Mouse (Mus musculus): Measurements from ENCODE around the gene A930017K11Rik.

Gene A930017K11Rik

DNA sequence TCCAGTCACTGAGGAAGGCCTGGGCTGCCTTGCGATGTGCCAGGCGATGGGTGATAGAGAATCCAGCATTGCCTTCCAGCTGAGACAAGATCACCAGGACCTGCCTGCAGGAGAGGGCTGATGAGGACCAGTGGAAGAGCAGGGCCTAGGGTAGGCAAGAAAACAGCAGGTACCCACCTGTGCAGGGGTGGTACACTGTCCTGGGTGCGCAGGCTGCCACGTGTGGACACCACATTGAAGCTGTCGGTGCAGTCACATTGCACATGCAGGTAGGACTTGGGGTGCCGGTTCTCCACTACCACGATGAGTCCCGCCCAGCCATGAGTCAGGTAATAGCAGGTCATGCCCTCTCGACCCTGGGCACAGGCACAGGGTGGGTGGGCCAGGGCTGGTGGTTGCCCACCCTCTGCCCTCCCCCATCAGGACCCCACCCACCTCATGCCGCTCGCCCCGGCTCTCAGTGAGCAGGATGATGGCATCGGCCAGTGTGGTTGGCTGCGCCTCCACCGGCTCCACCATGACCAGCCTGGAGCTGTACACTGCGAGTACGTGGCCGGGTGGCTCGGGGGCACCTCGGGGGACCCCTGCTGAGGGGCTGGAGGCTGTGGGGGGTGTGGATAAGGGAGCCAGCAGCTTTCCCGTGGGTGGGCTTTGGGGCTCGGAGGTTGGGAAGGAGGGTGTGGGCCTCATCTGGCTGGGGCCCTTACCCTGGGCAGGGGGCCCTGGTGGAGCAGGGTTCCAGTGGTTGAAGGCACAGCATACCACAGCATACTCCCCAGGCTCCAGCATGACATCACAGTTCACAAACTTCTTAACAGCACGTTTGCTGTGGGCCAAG is 7.5 kb upstream of the A930017K11Rik start:
- DNase-seq (ENCODE audit: extremely low read depth, insufficient read length, low spot score), result no peak

DNA sequence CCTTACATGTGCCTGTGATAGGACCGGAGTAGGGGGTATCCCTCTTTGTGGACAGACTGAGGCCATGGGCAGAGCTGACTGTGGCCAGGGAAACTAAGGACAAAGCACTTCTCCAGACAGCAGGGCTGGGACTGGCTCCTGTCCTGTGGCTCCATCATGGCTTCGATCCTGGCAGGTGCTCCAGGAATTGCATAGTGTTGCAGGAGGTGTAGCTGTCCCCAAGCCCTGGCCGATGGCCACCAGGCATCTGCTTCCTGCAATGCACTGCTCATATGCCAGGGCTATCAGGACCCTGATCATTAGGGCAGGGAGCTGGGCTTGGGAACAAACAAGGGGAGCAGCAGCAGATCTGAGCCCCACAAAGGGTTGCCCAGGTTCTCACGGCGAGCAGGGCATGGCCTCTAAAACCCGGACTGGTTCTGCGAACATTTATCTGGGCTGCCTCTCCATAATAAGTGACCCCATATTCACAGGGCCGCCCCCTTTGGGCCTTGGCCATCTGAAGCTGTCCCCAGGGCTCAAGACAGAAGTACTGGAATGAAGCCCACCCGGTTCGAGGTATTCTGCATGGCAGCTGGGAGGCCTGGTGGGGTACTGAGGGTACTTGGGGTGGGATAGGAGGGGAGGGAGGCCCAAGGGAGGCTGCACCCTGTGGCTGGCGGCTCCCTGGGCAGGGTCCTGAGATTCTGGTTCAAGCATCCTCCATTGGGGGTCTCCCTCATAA is 6.6 kb upstream of the A930017K11Rik start:
- no peak for DNase-seq (ENCODE audit: extremely low read depth, insufficient read length, low spot score)

DNA sequence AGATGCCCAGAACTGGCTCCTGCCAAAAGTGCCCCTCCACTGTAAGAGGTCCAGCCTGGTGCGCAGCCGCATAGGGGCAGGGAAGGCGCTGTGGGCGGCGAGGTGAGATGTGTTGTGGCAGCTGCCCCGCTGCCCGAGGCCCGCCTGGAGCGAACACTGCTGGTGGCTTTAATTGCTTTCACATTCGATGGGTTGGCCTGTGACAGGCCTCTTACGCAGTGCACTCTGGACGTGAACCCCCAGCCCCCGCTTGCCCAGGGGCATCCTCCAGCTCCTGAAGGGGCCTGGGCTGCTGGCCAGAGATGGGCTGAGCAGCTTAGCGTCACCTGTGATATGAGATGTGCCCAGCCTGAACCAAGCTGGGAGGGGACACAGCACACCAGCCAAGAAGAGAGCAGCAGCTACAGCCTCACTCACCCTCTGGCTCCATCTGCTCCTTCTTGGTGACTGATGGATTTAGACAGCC is 5.3 kb upstream of the A930017K11Rik start:
- DNase-seq (ENCODE audit: extremely low read depth, insufficient read length, low spot score), result no peak

DNA sequence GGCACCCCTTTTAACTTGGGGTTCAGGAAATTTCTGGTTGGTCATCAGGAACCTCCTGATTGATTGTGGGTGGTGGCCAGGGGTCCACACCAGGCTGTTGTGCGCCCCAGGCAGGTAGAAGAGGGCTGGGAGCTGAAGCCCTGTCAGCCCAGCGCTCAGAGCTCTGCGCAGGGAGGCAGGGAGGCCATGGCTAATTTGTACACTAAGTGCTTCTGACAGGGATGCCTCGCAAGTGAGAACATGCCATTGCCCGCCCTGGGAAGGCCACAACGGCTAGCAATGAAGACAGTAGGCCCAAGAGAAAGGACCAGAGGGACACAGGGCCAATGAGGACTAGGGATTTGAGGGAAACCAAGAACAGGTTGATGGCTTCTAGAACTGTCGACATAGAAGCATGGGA is 4.3 kb upstream of the A930017K11Rik start:
- DNase-seq (ENCODE audit: extremely low read depth, insufficient read length, low spot score), result no peak

DNA sequence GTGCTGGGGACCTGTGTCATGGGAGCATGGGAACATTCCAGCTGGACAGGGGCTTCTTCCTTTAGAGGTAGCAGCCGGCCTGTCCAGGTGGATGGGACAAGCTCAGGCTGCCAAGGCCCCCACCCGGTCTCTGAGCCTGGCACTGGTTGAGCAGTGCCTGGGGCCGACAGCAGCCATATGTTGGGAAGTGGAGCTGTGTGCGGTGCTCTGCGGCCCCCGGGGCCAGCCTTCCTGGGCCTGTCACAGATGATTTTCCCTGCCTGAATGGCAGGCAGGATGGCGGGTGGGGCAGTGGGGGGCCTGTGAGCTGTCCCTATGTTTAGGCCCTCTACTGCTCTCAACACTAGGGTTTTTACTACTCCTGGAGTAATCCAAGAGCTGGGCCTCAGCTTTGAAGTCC is 3.8 kb upstream of the A930017K11Rik start:
- DNase-seq (ENCODE audit: extremely low read depth, insufficient read length, low spot score), result no peak

DNA sequence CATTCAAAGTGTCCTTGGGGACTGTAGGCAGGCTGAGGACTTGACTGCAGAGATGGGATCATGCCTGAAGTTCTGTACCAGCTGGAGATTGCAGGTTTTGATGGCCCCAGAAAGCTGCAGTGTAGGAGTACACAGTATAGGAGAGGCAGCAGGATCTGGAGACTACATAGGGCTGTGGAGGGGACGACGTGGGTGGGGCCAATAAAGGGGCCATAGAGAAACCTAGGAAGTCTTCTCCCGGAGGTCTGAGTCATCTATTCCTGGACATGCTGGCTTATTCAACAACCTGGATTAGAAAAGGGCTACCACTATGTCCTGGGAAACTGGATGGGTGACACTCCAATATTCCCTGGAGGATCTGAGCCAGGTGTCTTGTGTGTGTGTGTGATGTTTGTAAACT is 3.4 kb upstream of the A930017K11Rik start:
- no peak for DNase-seq (ENCODE audit: extremely low read depth, insufficient read length, low spot score)

DNA sequence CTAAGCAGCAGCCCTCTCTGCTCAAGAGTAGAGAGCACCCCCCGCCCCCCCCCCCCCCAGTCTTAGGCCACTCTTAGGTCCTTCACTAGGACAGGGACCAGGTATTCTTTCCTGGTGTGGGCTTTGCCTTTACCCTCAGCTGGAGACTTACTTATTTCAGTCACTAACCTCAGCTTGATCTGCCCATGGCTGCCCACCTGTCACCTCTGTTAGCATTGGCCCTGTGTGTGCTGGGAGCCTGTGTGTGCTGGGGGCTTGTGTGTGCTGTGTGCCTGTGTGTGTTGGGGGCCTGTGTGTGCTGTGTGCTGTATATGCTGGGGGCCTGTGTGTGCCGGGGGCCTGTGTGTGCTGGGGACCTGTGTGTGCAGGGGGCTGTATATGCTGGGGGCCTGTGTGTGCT is 2.3 kb upstream of the A930017K11Rik start:
- no peak for DNase-seq (ENCODE audit: extremely low read depth, insufficient read length, low spot score)

DNA sequence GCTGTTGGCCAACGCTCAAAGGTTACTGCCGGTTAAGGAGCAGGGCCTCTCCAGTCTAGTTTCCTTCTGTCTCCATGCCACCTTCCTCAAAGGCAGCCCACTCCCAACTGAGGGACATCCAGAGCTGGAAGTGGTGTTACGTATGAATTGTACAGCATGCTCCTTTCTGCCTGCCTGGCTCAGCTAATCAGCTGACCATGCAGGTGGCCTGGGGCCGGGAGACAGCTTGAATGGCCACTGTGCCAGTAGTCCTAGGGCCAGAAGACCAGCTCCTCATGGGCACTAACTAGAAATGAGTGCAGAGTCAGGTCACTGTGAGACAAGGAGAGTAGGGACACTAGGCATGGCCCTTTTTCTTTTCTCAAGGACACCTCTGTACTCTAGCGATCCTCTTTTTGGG is 796 bp upstream of the A930017K11Rik start:
- no peak for DNase-seq (ENCODE audit: extremely low read depth, insufficient read length, low spot score)

DNA sequence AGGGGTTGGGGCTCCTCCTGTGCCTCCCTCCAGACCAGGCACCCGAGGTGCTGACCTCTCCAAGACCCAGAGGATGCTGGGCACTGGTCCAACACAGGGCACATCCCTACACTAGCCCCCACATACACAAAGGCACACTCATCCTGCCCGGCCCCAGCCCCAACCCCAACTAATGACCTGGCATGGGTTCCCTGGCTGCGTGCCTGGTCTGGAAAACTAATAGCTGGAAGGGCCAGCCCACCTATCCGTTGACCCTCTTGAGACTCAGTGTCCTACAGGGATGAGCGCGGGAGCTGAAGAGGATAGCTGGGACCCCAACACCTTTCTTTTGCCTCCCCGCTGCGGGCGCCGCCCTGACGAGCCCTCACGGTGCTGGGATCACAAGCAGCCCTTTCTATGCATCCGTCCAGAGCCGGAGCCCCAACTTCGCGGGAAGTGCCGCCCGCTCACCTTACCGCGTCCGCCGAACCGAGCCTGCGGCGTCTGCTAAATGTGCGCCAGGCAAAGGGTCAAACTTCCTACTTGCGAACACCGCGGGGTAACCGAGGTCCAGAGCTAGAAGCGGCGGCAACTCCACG is 1.1 kb downstream of the A930017K11Rik start:
- no peak for DNase-seq (ENCODE audit: extremely low read depth, insufficient read length, low spot score)

DNA sequence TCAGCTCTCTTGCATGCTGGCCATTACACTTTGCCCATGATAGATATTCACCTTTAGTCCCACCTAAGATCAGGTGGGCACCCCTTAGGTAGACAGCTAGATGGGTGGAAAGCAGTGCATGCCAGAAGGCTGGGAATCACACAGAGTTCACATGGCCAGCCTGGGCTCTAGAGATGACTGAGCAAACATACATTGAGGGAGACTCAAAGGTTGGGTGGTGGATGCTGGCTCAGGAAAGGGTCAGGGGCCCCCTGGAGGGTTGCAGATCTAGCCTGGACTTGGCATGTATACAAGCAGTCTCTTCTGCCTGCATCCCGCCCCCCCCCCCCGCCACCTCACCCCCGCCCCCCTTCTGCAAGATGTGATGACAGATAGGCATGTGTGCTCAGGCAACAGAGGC is 1.7 kb downstream of the A930017K11Rik start:
- DNase-seq (ENCODE audit: extremely low read depth, insufficient read length, low spot score), result no peak

DNA sequence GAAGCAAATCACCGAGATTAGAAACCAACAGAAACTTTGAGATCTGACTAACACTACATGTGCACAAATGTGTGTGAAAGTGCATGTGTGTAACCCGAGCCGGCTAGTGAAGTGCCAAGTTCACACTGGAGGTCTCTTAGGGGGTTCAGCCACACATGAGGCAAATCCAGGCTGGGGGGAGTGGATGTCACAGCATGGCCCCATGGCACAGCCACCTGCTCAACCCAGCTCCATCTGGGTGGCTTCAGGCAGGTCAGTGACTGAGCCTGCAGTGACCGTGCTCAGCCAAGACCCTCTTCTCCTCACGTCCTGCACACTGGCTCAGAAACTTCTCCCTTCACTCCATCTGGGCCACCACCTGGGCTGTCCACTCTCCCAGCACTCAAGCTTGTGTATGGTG is 2.4 kb downstream of the A930017K11Rik start:
- DNase-seq (ENCODE audit: extremely low read depth, insufficient read length, low spot score), result no peak

DNA sequence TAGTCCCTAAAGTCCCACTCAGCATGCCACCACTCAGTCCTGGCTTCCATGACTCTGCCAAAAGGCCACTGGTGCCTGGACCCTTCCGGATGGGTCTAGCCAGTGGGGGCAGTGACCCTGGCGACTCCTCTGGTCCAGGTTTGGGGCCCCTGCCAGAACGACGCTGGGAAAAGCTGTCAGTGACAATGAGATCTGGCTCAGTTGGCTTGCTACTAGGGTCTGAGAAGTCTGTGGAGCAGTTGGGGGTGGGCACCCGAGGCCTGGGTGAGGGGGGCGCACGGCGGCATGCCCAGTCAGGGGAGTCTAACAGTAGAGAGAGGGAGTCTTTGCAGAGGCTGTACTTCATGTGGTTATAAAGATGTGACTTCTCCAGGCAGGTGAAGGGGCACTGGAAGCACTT is 4.3 kb downstream of the A930017K11Rik start:
- no peak for DNase-seq (ENCODE audit: extremely low read depth, insufficient read length, low spot score)

DNA sequence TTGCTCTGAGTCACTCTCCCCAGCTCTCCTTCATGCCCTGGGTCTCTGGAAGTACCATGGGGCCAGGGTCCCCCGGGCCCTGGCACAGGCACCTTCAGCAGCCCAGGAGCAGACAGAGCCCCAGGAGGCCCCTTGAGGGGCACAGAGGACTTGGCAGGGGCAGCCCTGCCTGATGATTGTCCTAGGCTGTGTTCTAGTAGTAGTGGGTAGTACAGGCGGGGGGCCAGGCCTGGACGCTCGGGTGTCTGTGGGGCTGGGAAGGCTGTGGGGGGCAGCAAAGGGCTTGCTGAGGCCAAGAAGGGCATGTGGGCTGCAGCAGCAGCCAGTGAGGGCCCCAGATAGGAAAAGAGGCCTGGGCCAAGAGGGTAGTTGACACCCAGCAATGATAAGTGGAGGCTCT is 4.8 kb downstream of the A930017K11Rik start:
- DNase-seq (ENCODE audit: extremely low read depth, insufficient read length, low spot score), result no peak

DNA sequence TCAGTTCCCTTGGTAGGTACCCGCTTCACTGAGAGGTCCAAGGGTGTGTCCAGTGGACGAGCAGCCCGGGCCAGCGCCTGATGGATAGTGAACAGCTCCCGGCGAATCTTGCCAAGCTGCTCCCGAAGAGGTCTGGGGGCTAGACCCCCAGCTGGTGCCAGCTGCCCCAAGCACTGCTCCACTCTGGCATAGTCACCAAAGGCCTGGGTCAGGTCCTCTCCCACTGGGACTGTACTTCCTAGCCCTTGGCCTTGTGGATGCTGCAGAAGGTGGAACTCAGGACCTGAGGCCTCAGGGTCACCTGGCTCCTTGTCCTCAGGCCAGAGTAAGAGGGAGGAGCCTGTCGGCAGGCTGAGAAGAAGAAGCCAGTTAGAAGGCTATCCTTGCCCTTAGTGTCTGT is 5.5 kb downstream of the A930017K11Rik start:
- DNase-seq (ENCODE audit: extremely low read depth, insufficient read length, low spot score), result no peak

DNA sequence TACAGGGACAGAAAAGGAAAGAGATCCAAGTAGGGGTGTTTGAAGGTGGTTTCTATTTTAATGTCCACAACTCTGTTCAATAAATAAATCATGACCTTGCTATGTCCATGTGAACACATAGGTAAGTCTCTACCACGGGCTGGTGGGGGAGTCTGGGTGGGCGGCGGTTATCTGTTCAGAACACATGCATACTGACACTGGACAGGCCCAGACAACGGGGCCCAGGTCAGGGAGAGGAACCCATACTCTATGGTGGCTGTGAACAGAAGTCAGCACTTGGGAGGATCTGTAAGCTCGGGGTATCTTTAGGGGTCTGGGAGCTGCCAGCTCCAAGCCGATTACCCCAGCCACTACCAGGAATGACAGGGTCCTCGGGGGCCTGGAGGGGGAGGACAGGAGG is 6.0 kb downstream of the A930017K11Rik start:
- DNase-seq (ENCODE audit: extremely low read depth, insufficient read length, low spot score), result no peak

DNA sequence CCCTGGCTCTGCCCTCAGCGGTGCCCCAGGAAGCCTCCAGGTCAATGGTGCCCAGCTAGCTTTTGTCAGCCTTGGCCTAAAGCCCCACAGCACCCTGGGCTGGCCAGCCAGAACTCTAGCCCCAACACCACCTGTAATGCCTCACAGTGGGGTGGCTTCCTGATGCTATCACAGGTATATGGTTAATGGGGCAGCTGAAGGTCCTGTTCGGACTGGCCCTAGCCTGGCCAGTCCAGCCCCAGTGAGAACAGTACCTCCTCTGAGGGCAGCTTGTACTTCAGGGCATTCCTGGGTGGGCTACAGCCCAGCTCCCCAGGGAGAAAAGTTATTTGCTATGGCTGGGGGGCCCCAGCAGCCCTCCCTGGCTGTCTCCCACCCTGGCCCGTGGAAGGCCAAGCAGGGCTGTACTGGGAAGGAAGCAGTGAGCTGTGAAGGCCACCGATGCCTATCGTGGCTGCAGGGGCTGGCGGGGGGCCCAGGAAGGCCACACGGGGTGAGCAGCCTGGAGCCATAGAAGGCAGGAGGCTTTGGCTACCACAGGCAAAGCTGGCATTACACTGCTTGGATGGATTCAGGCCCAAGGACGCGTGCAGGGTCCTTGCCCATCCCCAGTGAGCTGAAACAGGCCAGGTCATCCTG is 6.7 kb downstream of the A930017K11Rik start:
- DNase-seq (ENCODE audit: extremely low read depth, insufficient read length, low spot score), result no peak

DNA sequence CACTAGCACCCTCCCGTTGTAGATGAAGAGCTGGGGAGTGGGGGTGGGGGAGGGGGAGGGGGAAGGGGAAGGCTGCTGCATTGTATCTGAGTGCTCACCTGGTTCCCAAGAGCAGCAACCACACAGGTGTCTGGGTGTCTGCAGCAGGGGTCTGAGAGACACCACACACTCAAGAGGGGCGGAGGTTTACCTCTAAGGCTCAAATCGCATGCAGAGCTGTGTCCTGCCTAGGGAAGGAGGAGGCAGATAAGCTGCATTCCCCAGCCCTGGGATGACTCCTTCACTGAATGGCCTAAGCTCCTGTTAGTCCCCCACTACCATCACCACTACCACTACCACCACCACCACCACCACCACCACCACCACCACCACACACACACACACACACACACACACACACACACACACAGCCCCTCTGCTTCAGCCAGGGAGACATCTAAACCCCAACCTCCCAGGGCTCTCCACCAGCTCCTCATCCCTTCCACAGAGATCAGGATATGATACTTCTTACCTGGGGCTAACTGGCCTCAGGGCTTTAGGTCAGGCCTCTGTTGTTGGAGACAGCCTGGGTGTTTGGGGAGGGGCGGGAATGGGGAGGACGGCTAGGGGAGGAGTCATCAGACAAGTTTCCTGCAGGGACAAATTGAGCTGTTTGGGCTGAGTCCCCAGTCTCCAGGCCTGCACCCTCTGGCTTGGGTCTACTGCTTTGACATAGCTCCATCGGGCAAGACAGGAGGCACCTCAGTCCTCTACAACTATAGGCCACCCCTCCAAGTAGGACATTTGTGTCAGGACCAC is 7.8 kb downstream of the A930017K11Rik start, which contains the start of the genes Pigq and Nhlrc4:
Gene Pigq (minus strand): TSS at position 571 of the 798 bp plus-strand sequence.
Gene Nhlrc4 (minus strand): TSS at position 596 of the 798 bp plus-strand sequence.
- DNase-seq (ENCODE audit: extremely low read depth, insufficient read length, low spot score), result no peak

DNA sequence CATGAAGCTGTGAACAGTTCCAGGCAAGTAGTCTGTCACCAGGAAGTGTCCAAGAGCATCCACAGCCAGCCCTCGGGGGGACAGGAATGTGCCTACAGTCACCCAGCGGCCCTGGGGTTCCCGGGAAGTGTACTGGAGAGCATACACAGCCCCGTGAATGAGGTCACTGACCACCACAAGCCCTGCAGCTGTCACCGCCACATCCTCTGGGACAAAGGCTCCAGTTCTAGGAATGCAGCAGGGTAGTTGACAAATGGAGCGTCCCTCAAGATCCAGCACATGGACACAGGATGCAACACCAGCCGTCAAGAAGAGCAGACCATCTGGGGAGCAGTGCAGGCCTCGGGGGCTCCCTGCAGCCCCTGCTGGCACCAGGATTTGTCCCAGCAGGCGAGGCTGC is 8.6 kb downstream of the A930017K11Rik start:
- DNase-seq (ENCODE audit: extremely low read depth, insufficient read length, low spot score), result no peak

DNA sequence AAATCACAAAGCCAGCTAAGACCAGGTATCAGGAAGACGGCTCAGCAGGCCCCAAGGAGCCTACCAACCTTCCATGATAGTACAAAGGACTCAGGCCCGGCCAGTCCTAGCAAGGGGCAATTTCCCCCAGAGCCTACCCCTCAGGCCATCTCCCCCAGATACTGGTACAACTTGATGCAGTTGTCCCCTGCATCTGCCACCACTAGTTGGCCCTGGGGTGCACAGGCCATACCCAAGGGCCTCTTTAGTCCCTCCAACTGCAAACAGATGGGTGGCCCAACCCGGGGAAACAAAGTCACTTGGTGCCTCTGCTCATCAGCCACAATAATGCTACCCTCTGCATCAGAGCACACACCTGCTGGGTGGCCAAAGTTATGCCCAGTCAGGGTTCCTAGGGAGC is 9.1 kb downstream of the A930017K11Rik start:
- no peak for DNase-seq (ENCODE audit: extremely low read depth, insufficient read length, low spot score)

DNA sequence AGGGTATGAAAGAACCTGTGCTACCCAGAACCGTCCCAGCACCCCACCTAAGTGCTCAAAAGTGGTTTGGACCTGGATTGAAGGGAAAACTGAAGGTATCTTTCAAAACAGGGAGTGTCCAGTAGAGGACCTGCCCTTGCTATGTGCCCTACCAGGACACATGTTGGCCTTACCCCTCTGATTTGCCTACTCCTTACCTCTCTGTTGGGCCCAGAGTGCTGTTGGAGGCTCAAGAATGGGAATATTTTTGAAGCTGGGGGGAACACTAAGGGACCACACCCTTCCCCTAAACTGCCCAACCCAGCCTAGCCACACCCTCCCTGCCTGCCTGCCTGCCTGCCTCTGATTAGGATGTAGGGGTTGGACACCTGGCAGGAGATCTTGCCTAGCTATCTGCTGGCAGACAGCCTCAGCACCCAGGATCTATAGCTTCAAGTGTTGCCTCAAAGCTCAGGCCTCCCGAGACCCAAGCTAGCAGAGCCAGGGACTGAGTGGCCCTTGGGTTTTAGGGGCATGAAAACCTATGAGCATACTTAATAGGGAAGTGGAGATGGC is 9.7 kb downstream of the A930017K11Rik start:
- DNase-seq (ENCODE audit: extremely low read depth, insufficient read length, low spot score), result no peak

Data from 3134 (cell line).